Mouse (Mus musculus): Measurements from ENCODE around the gene Plekhm3. TPM values are rescaled to one million over a fixed set of nuclear protein-coding genes. Genes with fewer than 3 reads are reported as not detected.

Gene Plekhm3
- total RNA-seq, 2 experiments from 2014 or later: 3.7 to 6.5 TPM

DNA sequence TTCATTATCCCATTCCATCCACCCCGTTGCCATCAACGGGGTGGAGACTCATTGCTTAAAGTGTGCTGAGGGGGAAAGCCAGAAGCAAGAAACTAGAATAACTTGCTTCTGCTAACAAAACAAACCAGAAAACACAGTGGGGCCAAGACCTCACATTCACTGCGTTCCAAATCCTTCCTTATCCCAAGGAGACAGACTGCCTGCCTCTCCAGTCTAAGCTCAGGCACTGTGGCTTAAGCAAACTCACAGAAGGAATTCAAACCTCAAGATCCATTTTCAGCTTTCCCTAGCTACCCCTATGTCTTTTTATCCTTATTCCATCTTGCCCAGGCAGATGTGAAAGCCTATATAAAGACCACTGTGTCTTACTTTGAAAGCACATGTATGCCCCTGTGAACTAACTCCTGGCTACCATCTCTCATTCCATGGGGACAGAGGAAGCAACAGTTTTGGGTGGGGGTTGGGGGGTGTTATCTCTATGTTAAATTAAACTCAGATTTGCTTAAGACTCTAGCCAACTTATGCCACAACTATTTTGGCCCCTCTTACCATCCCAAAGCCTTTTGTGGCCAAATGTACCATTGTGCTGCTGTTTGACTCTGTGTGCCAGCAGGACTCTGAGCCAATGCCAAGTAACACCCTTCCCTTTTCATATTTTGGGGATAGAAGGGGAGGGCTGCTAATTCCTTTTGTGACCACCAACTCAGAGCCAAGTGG, 112.6 kb downstream of the Plekhm3 start:
- no peak for ATAC-seq (replicated peaks; ENCODE audit: low FRiP score, poor library complexity, severe bottlenecking)

DNA sequence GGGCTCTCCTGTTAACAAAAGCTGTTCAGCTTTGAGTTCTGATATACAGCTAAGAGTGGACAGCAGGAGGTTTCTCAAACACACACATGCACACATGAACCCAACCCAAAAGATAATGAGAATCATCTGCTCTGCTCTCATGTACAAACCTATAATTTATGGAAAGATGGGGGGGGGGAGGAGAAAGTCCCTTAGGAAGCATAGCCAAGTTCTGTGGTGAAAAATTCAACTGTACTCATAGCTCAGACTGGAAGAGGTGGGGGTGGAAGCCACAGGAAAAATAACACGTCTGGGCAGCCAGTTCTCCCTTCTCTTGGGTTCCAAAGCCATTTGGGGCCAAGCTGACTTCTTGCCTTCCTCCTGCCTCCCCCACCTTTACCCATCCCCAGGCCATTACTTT, 115.7 kb downstream of the Plekhm3 start:
- no peak for ATAC-seq (replicated peaks; ENCODE audit: low FRiP score, poor library complexity, severe bottlenecking)

GRCm38 (mm10) chr1:64836584-64836983, 120.0 kb downstream of the Plekhm3 start:
- no peak for ATAC-seq (replicated peaks; ENCODE audit: low FRiP score, poor library complexity, severe bottlenecking)

- ATAC-seq (replicated peaks; ENCODE audit: low FRiP score, poor library complexity, severe bottlenecking): no peak
Observed at GRCm38 (mm10) chr1:64836114-64836513, 120.5 kb downstream of the Plekhm3 start.

DNA sequence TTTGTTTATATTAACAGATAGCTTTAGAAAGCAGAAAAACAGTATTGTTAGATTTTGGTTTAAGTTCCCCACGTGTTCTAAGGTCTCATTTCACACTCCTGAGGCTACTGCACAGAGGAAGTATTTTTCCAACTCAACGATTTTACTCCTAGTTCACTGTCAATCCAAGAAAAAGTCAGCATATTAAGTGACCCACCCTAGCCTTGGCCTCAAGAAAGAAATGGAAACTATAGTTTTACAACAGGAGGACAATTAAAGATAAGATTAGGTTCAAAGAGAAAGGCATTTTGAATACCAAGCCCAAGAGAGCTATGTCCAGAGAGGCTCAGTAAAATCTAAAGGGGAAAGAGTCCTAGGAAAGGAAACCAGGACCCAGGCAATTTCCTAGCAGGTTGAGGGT, 125.1 kb downstream of the Plekhm3 start:
- no peak for ATAC-seq (replicated peaks; ENCODE audit: low FRiP score, poor library complexity, severe bottlenecking)

- ATAC-seq (replicated peaks; ENCODE audit: low FRiP score, poor library complexity, severe bottlenecking): no peak
Observed at GRCm38 (mm10) chr1:64827434-64827833, 129.2 kb downstream of the Plekhm3 start.

DNA sequence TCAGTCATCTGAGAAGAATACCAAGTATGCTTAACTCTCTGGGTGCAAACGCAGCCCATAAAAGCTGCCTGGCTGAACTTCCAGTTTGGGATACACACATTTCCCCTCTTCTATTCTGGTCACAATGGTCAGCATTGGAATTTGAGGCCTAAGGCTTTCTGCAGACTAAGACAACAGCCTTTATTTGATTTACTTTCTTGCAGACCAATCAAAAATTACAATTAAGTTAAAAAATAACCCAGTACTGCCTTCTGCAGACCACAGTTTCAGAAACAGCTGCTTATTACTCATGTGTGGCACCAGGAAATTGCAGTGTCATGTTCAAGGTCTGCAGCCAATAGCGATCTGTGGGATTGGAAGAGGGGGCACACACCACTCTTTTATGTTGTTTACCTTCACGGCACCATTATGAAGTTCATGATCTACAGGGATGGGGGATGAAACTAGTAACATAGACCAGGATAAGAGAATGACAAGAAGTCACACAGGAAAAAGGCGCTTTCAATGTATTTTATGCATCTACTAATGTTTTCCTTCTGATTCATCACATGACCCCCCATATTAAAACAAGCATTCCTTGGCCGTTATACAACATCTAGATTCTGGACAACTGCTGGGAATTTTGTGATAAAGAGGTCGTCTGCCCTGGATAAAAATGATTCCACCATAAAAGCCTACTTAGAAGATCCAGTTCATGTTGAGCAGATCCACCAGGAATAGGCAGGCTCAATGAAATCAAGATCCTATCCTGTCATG, 130.1 kb downstream of the Plekhm3 start:
- ATAC-seq (replicated peaks; ENCODE audit: low FRiP score, poor library complexity, severe bottlenecking): no peak

GRCm38 (mm10) chr1:64823564-64823963, 133.1 kb downstream of the Plekhm3 start:
- no peak for ATAC-seq (replicated peaks; ENCODE audit: low FRiP score, poor library complexity, severe bottlenecking)

GRCm38 (mm10) chr1:64817709-64818108, 138.9 kb downstream of the Plekhm3 start:
- no peak for ATAC-seq (replicated peaks; ENCODE audit: low FRiP score, poor library complexity, severe bottlenecking)

DNA sequence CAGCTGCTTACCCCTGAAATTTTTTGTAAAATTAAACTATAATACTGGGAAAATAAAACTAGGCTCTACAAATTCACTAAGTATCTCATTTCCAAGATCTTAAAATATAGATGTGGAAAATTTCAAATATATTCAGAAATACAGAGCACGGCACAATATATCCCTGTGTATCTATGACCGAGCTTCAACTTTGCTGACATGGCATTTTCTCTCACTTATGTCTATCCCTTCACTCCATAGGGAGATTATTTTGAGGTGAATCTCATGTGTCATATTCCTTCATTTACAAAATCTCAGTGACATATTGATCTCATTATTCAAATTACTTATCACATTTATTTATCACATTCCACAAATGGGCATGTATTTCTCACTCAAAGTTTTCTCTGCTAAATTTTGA, 143.4 kb downstream of the Plekhm3 start:
- ATAC-seq (replicated peaks; ENCODE audit: low FRiP score, poor library complexity, severe bottlenecking): no peak

GRCm38 (mm10) chr1:64811956-64812355, 144.7 kb downstream of the Plekhm3 start:
- no peak for ATAC-seq (replicated peaks; ENCODE audit: low FRiP score, poor library complexity, severe bottlenecking)

DNA sequence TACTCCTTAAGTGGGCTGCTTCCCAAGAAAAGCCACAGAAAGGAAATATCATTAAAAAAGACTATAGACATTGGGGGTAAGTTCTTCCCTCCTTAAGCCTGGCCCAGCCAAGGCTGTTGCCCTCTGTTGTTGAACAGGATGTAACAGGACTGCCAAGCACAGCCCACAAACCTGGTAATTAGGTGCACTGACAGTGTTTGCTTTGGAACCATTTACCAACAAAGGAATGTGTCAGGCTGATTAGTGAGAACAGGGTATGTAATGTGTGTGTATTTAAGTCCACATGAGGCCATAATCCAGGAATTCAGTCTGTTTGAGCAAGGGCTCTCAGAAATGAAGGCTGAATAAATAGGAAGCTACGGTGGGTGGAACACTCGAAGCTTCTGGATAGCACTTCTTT, 147.5 kb downstream of the Plekhm3 start:
- ATAC-seq (replicated peaks; ENCODE audit: low FRiP score, poor library complexity, severe bottlenecking): no peak

DNA sequence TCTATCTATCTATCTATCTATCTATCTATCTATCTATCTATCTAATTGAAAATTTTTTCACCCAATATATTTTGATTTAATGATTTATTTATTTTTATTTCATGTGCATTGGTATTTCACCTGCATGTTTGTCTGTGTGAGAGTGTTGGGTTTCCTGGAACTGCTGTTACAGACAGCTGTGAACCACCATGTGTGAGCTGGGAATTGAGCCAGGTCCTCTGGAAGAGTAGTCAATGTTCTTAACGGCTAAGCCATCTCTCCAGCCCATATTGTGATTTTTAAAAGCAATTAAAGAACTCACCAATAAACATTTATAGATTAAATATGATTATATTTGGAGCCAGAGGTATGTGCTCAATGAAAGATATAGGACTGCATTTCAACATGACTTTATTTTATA, 148.9 kb downstream of the Plekhm3 start:
- no peak for ATAC-seq (replicated peaks; ENCODE audit: low FRiP score, poor library complexity, severe bottlenecking)

- ATAC-seq (replicated peaks; ENCODE audit: low FRiP score, poor library complexity, severe bottlenecking): no peak
Observed at GRCm38 (mm10) chr1:64805217-64805616, 151.4 kb downstream of the Plekhm3 start.

DNA sequence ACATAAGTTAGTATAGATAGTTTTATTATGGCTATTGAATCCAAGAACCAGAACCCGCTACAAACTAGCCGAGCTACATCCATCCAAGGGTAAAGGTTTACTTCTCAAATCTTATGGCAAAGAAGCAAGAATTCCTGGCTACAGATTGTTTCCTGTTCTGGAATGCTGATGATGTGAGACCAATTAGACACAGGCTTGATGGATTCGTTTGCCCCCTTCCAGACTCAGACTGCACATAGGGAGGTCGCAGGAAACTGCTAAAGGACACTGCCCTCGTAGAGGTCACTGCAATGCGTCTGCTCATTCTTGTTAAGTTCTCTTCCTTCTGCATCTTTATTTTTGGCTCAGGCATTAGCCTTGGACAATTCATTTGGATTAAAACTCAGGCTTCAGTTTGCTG, 154.0 kb downstream of the Plekhm3 start:
- ATAC-seq (replicated peaks; ENCODE audit: low FRiP score, poor library complexity, severe bottlenecking): no peak

DNA sequence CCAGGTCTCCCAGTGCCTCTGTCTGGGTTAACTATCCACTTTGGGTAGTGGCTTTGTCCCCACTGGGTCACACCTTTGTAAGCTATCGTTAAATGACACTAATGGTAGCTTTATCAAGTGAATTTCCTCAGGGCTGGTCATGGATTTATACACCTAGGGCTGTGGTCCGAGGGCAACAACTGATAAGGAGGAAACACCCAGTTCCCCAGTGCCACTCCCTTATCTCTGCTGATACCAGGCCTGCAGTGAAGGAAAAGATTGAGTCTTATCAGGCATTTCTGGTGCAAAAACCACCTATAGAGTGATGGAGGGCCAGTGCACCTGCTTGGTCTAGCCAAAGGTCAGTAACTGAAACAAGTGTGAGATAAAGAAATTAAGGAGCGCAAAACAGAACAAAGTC, 159.0 kb downstream of the Plekhm3 start:
- no peak for ATAC-seq (replicated peaks; ENCODE audit: low FRiP score, poor library complexity, severe bottlenecking)

GRCm38 (mm10) chr1:64796867-64797582, 159.6 kb downstream of the Plekhm3 start:
- ATAC-seq (replicated peaks; ENCODE audit: low FRiP score, poor library complexity, severe bottlenecking): no peak

DNA sequence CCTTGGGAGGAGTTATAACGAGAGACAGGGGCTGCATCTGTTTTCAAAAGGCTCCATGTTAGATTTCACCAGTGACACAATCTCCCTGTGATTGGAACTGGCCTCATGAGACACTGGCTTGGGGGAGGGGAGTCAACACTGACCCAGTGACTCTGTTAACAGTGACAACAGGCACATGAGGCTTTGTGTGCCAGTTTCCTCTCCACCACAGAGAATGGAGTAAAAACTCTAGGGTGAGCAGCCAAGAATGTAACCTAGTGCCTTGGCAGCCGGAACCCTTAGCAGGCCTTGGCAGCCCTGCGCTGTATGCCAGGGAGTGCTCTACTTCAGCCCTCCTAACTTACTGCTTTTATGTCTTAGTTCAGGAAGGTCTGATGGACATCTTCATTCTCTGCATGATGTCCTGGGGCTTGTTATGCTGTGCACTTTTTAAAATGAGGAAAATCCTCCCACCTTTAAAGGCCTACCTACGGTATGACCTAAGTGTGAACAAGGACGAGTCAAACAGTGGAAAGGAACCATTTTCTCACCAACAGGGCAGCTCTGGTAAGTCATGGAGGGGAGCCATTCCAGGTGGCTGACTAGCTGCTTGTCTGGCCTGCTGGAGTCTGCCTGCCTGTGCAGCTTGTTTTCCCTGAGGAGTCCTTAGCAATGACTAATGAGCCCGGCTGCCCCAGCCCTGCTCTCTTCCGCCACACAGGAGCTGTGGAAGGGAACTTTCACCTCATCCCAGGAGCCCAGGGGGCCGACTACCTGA, 161.2 kb downstream of the Plekhm3 start:
- no peak for ATAC-seq (replicated peaks; ENCODE audit: low FRiP score, poor library complexity, severe bottlenecking)

GRCm38 (mm10) chr1:64794096-64794495, 162.5 kb downstream of the Plekhm3 start:
- no peak for ATAC-seq (replicated peaks; ENCODE audit: low FRiP score, poor library complexity, severe bottlenecking)

GRCm38 (mm10) chr1:64793234-64793530, 163.4 kb downstream of the Plekhm3 start:
- ATAC-seq (replicated peaks; ENCODE audit: low FRiP score, poor library complexity, severe bottlenecking): no peak
